Comparison of ENCODE assay signal across 11 mouse cellular contexts in genomic region chr10:116083965-116084364, GRCm38 (mm10). TPM values are rescaled to one million over a fixed set of nuclear protein-coding genes. Genes with fewer than 3 reads are reported as not detected.
DNase-seq lines count a peak whose midpoint lies in the region; ATAC-seq and TF ChIP-seq lines count a peak whose summit lies in the region.
"Had no signal": no experiment of that assay in that cellular context is flagged by ENCODE, and none has a peak within 500 bp of the region (broad histone marks: within the 10 kb centered on the region; RNA-seq: fewer than 3 reads in every experiment).

No protein-coding gene starts in this region.

- no peaks in the 10 kb centered on the region for H3K4me1 ChIP-seq in lung, embryonic 14.5 days (ENCODE audit: insufficient read depth)
- H3K4me1 ChIP-seq: megakaryocyte, embryonic 14.5 days had no signal

- 28% methylated on average over 3 of the region's 3 CpGs for WGBS in lung, embryonic 14.5 days

- H3K4me3 ChIP-seq in lung, embryonic 14.5 days (ENCODE audit: low read depth, low read length), result no peak overlapping the region
- H3K4me3 ChIP-seq: megakaryocyte, embryonic 14.5 days had no signal

- H3K36me3 ChIP-seq in lung, embryonic 14.5 days (ENCODE audit: insufficient read depth), result no peaks in the 10 kb centered on the region

- H3K27ac ChIP-seq in lung, embryonic 14.5 days (ENCODE audit: low read depth), result no peak overlapping the region

- peak; percentile 41; the same call in 1 of the 2 replicates for ATAC-seq in frontal cortex, adult (ENCODE audit: low TSS enrichment)
- no peak for ATAC-seq in lung, embryonic 14.5 days (ENCODE audit: insufficient read depth)

- DNase-seq in frontal cortex, postnatal 25 days (ENCODE audit: low spot score in 2 of 2), result no peak
- peak; percentile 42 for DNase-seq in lung, embryonic 14.5 days
- no peak for DNase-seq in lung, postnatal 4 days
- peak; percentile 61 for DNase-seq in NIH3T3 (ENCODE audit: low read depth)
- DNase-seq in embryo, embryonic 9.5 days (ENCODE audit: extremely low spot score), result peak; percentile 15
- DNase-seq in spleen, postnatal 4 days (ENCODE audit: low spot score in 2 of 2), result no peak
- no peak for DNase-seq in urinary bladder, postnatal 14 days (ENCODE audit: low spot score)
- DNase-seq: right cerebral cortex, postnatal 4 days had no signal

- H3K9ac ChIP-seq in lung, embryonic 14.5 days, result no peak overlapping the region

- H3K9me3 ChIP-seq in lung, embryonic 14.5 days (ENCODE audit: low read depth, low read length), result no peaks in the 10 kb centered on the region
- H3K9me3 ChIP-seq: megakaryocyte, embryonic 14.5 days had no signal

- H3K27me3 ChIP-seq in lung, embryonic 14.5 days (ENCODE audit: insufficient read depth, low read length), result no peaks in the 10 kb centered on the region
- H3K27me3 ChIP-seq: megakaryocyte, embryonic 14.5 days had no signal

- no peak overlapping the region for H3K4me2 ChIP-seq in lung, embryonic 14.5 days

- peak; percentile 35 for TF ChIP-seq CTCF in lung, embryonic 14.5 days (IDR thresholded peaks at IDR 0.05; ENCODE audit: low read depth)

RNA-seq across cellular contexts. Expression of gene 4933416C03Rik, which starts 29.8 kb away (rescaled TPM):
- not detected in 2 replicates for polyA plus RNA-seq in lung, embryonic 14.5 days (2014; fragmentation: Nextera tagmentation; extraction: Ambion mirVana)
- polyA plus RNA-seq: heart, embryonic 14.5 days had no signal

Comparison
In these comparisons a context has a peak if more than half of its experiments do, and no peak if none do; other contexts are left out.
1. DNase-seq: peak in lung, embryonic 14.5 days (single experiment), NIH3T3 (single experiment) and embryo, embryonic 9.5 days (single experiment); none in frontal cortex, postnatal 25 days (0 of 2), lung, postnatal 4 days (0 of 2), spleen, postnatal 4 days (0 of 2) and urinary bladder, postnatal 14 days (single experiment).